Mouse (Mus musculus): ENCODE measurements around the gene Lipa. TPM values are rescaled to one million over a fixed set of nuclear protein-coding genes. Genes with fewer than 3 reads are reported as not detected.

Gene Lipa
- total RNA-seq (2021): 10 to 100 TPM; 26.9 to 28.6 TPM
- long read RNA-seq, experiment 1, transcript Lipa-201 (10 exons, 2,969 nt): major isoform, 24 of 31 reads
- long read RNA-seq, experiment 1, partial matches to known transcripts: 2 of 31 reads
- long read RNA-seq, experiment 1, other reads (novel, unspliced or antisense): 1 of 31 reads
- long read RNA-seq, experiment 2, transcript Lipa-201 (10 exons, 2,969 nt): major isoform, 32 of 39 reads
- long read RNA-seq, experiment 2, partial matches to known transcripts: 2 of 39 reads
- long read RNA-seq, experiment 2, other reads (novel, unspliced or antisense): 1 of 39 reads

DNA sequence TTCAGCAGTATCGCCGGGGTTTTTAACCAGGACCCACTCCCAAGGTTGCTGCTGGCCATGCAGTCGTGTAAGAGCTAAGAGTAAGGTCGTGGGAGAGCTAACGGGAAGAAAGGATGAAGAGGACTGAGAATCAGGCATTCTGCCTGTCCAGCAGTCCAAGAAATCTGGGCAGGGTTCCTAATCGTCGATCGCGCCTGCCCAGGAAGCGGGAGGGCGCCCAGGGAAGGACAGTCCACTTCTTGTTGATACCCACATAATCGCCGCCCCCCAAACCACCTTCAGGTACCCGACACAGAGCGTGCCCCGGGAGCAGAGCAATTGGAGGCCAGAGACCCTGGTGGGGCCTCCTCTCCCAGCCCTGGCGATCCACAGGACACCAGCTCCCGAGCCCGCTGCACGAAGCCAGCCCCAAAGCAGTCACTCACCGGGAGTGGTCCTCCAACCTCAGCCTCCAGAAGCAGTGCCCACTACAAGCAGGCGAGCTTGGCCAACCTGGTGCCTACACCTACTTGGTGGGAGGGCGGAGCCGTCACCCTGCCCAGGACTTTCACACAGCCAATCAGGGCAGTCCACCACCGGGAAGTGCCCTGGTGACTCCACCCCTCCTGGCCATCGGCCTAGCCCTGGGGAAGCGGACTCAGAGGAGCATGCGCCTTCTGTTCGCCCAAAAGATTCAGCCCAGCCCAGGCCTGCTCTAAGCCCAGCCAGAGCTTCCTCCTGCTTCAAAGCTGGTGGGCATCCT is at the start of gene Lipa:
Lipa (minus strand) TSS at position 534 of the 742 bp plus-strand sequence.
- intact Hi-C loops (cut with DNase I): no loop called here
- DNase-seq: peak; percentile 96 to 97

DNA sequence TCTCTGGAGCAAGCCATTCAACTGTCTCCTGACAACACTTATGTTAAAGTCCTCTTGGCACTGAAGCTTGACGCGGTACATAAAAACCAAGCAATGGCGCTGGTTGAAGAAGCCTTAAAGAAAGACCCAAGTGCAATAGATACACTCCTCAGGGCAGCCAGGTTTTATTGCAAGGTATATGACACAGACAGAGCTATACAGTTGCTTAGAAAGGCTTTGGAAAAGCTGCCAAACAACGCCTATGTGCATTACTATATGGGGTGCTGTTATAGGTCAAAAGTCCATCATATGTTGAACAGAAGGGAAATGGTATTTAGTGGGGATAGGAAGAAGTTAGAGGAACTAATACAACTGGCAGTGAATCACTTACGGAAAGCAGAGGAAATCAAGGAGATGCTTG is 46.4 kb upstream of the Lipa start:
- intact Hi-C loops (cut with DNase I): no loop called here
- DNase-seq: no peak

GRCm38 (mm10) chr19:34571080-34571479 is 43.8 kb upstream of the Lipa start:
- intact Hi-C loops (cut with DNase I): no loop called here
- no peak for DNase-seq

DNA sequence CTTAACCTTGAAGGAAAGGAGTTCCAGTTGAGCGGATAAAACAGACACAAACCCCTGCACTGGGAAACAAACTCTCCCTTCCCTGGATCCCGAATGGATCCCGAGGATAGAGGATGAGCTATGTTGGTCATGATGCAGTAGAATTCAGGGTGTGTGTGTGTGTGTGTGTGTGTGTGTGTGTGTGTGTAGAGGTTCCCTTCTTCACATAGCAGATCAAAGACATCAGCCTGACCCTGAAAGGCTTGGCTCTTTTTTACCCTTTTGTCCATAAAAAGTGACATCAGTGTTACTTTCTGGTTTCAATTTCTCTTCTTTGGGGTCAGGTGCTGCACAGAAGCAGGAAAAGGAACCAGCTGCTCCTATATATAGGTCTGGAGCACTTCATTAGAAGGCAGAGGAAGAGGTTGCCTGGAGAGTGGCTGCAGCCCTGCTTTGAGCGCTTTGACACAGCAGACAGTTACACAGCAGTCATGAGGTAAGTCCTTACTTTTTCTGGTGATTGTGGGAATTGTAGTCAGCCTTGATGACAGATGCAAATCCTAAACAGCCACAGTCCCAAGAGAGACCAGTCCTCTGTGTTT is 42.7 kb upstream of the Lipa start:
- no peak for DNase-seq
- intact Hi-C loops (cut with DNase I): no loop called here

DNA sequence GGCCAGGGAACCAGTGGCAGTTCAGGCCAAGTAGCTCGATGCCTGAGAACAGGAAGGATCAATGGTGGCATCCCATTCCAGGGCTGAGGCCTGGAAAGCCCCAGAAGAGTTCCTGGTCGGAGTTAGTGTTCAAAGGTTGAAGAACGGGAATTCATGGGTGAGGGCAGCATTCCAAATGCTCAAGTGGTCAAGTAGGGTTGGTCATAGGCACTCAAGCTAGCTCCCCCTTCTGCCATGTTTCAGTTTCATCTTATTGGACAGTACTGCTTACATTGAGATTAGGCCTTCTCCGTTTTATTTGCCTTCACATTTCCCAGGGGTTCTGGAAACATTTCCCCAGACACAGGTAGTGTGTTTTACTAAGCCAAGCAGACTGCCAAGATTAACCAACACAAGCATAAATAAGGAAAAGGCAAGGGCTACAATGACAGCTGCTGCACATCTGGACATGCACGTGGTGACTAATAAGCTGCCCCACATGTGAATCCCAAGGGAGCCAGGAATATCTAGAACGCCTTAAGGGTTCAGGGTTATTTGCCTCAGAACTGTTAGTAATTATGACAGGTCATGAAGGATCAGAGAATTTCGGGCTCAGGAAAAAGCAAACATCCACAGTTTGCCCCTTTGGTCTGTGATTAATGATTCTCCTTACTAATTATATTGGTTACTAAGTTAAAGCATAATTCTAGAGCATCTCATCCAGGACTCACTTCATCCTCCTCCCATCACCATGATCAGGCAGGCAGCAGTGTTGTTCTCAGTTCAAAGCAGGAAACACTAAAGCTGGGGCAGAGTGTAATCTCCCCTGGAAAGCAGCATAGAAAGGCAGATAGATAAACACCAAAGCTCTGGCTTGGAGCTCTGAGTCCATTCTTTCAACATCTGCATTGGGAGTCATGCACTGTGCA is 42.0 kb upstream of the Lipa start:
- intact Hi-C loops (cut with DNase I): no loop called here
- DNase-seq: no peak

- no peak for DNase-seq
- intact Hi-C loops (cut with DNase I): no loop called here
Measured at GRCm38 (mm10) chr19:34566178-34566784, 39.0 kb upstream of the Lipa start.

DNA sequence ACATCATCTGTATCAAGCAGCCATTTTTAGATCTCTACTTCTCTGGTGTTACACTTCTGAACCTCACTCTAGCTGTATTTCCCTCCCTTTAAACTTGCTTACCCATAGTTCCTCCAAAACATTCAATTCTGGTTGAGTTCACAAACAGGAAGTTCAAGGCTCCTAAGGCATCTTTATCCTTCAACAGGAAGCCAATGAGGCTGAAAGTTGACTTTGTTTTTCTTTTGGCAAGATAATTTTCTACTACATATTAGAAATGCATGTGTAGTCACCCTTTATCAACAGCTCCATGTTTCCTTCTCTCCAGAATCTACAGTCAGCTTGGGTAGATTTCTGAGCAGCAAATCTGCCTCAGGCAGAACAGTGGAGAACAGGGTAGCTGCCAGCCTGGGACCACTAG is 35.3 kb upstream of the Lipa start:
- intact Hi-C loops (cut with DNase I): no loop called here
- DNase-seq: no peak

DNA sequence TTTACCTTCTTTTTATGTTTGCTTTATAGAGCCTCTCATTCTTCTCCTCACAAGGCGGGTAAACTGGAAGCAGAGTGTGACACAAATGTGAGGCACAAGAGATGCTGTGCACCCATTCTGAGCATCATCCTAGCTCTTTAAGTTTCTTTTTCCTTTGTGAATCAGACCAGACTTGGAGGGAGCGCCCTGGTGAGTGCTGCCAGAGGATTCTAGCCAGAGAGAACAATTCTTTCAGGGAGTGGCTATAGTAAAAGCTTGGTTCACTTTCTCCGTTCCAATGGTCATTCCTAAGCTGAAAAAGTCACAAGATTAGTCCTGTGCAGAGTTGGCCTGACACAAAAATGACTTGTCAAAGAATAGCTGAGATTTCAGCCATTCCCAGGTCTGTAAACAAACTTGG is 29.3 kb upstream of the Lipa start:
- DNase-seq: peak in 1 of 2 experiments; percentile 37
- intact Hi-C loops (cut with DNase I): loop anchor here (10.0 kb wide), 1 partner anchor 218 kb away; no protein-coding TSS in a partner anchor

GRCm38 (mm10) chr19:34554061-34554460 is 26.8 kb upstream of the Lipa start:
- no peak for DNase-seq

DNA sequence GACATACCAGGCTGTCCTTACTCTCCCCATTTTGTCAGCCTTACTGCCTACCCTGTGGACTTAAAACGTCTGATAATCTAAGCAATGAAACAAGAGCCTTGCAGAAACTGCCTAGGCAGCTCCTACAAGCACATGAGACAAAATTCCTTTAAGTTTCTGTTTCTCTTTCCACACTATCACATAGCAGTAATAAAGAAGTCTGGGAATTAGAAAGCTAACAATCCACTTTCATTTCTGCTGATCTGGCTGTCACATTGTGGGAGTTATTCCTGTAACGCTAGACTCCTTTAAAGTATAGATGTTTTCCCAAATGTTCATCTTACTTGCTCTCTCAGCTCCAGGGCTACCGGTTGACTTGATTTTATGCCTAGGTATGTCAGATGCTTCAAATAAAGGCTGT is 26.2 kb upstream of the Lipa start:
- no peak for DNase-seq
- intact Hi-C loops (cut with DNase I): loop anchor here (5.0 to 10.0 kb wide), 2 partner anchors 221 to 311 kb away; no protein-coding TSS in a partner anchor

More at GRCm38 (mm10) chr19:34554061-34554460, 26.8 kb upstream of the Lipa start:
- intact Hi-C loops (cut with DNase I): loop anchor here (5.0 to 10.0 kb wide), 2 partner anchors 221 to 312 kb away; no protein-coding TSS in a partner anchor

GRCm38 (mm10) chr19:34553021-34553420 is 25.7 kb upstream of the Lipa start:
- DNase-seq: peak in 1 of 2 experiments; percentile 25
- intact Hi-C loops (cut with DNase I): loop anchor here (5.0 to 10.0 kb wide), 2 partner anchors 222 to 311 kb away; no protein-coding TSS in a partner anchor

- intact Hi-C loops (cut with DNase I): loop anchor here (5.0 to 10.0 kb wide), 2 partner anchors 223 to 310 kb away; no protein-coding TSS in a partner anchor
- DNase-seq: peak in 1 of 2 experiments; percentile 43
Measured at GRCm38 (mm10) chr19:34551981-34552380, 24.7 kb upstream of the Lipa start.

GRCm38 (mm10) chr19:34550534-34551223 is 23.4 kb upstream of the Lipa start, which contains the start of gene Ifit2:
Gene Ifit2, plus strand, starts transcription at chr19:34550694.
- intact Hi-C loops (cut with DNase I): loop anchor here (5.0 to 10.0 kb wide), 2 partner anchors 224 to 308 kb away; no protein-coding TSS in a partner anchor
- peak; percentile 67 to 79 for DNase-seq

GRCm38 (mm10) chr19:34550205-34550533 is 22.9 kb upstream of the Lipa start:
- intact Hi-C loops (cut with DNase I): loop anchor here (5.0 to 10.0 kb wide), 2 partner anchors 225 to 308 kb away; no protein-coding TSS in a partner anchor
- no peak for DNase-seq

GRCm38 (mm10) chr19:34547976-34548375 is 20.7 kb upstream of the Lipa start:
- intact Hi-C loops (cut with DNase I): loop anchor here (1.0 to 5.0 kb wide), 3 partner anchors 46 to 213 kb away; no protein-coding TSS in a partner anchor
- DNase-seq: peak; percentile 83 to 88

DNA sequence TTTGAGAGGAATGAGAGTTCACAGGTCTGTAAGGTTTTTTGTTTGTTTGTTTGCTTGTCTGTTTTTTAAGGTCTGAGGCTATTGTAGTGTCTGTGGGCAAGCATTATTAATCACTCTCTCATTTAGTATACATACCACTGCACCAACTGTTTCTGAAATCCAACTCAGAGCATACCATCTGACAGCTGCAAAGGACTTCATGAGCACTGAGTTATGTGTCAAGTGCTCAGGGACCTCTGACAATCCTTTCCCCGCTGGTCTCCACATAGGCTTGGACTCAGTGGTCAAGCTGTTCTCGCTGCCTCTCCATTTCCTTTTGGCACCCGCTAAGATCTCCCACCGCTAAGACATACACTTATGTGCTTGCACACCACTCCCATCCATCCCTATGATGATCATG is 18.9 kb upstream of the Lipa start:
- no peak for DNase-seq
- intact Hi-C loops (cut with DNase I): loop anchor here (5.0 kb wide), 1 partner anchor 44 kb away; no protein-coding TSS in a partner anchor

GRCm38 (mm10) chr19:34539422-34539821 is 12.1 kb upstream of the Lipa start:
- DNase-seq: no peak
- intact Hi-C loops (cut with DNase I): no loop called here

DNA sequence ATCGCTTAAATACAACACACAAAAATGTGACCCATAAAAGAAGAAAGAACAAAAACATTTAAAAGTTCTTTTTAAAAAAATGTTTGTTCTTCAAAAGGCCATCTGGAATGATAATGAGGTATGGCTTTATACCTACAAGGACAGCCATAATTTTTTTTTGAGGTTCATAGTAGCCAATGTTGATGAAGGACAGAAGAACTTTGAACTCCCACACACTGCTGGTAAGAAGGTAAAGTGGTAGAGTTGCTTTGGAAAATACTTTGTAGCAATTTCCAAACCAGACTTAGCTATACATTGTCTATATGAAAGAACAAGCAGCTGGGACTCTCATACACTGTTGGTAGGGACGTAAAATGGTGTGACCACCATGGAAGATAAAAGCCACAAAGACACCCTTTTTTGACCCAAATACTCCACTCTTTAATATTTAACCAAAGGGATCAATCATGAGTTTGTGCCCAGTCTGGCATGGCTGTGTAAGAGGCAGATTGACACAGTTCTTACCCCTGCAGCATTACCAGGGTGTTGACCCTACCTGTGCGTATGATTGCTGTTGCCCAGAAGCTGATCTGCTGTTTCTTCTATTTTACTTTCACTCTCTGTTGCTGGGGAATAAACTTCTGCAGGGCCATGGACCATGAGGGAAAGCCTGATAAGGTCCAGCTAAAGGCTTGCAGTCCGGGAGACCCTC is 4.9 kb upstream of the Lipa start:
- intact Hi-C loops (cut with DNase I): no loop called here
- no peak for DNase-seq
